Mouse (Mus musculus) gonadal fat pad, adult 2 months (tissue): ENCODE data around the gene Olfr95. TPM values are rescaled to one million over a fixed set of nuclear protein-coding genes. Genes with fewer than 3 reads are reported as not detected.

Experiments used
- polyA plus RNA-seq: library from polyadenylated mRNA; depleted of rRNA; stranded (reverse); fragments of >200 nt; gene quantifications from 2 replicates; pipeline ENCODE4 v1.2.3, GENCODE M21; 2012; rRNA removed

Gene Olfr95
- polyA plus RNA-seq, 1 experiment = not detected

Other genes starting within 250 kb of the Olfr95 start
- gene 2410137M14Rik, start 231.9 kb downstream of the Olfr95 start, polyA plus RNA-seq = not detected in 2 replicates
- 0.16 and 0.18 TPM in 2 replicates for gene H2-M5, start 223.6 kb downstream of the Olfr95 start, polyA plus RNA-seq
- 4.5 and 4.7 TPM in 2 replicates for gene Zfp57, start 212.0 kb downstream of the Olfr95 start, polyA plus RNA-seq
- gene Mog, start 189.7 kb downstream of the Olfr95 start, polyA plus RNA-seq = not detected in 2 replicates
- 17.3 and 21.3 TPM in 2 replicates for gene Gabbr1, start 167.2 kb downstream of the Olfr95 start, polyA plus RNA-seq
- not detected in 2 replicates for gene Olfr90, start 124.6 kb downstream of the Olfr95 start, polyA plus RNA-seq
- not detected in 2 replicates for gene Olfr91, start 114.8 kb downstream of the Olfr95 start, polyA plus RNA-seq
- gene Olfr92, start 93.0 kb downstream of the Olfr95 start, polyA plus RNA-seq = not detected in 2 replicates
- gene Olfr93, start 51.6 kb downstream of the Olfr95 start, polyA plus RNA-seq = not detected in 2 replicates
- 0.55 and 0.59 TPM in 2 replicates for gene Ubd, start 19.2 kb downstream of the Olfr95 start, polyA plus RNA-seq
- not detected in 2 replicates for gene Olfr94, start 12.1 kb downstream of the Olfr95 start, polyA plus RNA-seq
- gene Olfr96, start 7.0 kb upstream of the Olfr95 start, polyA plus RNA-seq = not detected in 2 replicates
- gene Olfr97, start 24.2 kb upstream of the Olfr95 start, polyA plus RNA-seq = not detected in 2 replicates
- not detected in 2 replicates for gene Olfr98, start 50.6 kb upstream of the Olfr95 start, polyA plus RNA-seq
- gene H2-M3, start 57.1 kb upstream of the Olfr95 start, polyA plus RNA-seq = 6.7 and 8.0 TPM in 2 replicates
- gene Olfr99, start 70.3 kb upstream of the Olfr95 start, polyA plus RNA-seq = not detected in 2 replicates
- not detected in 2 replicates for gene Olfr101, start 91.2 kb upstream of the Olfr95 start, polyA plus RNA-seq
- not detected in 2 replicates for gene Olfr102, start 103.9 kb upstream of the Olfr95 start, polyA plus RNA-seq
- not detected in 2 replicates for gene Olfr103, start 126.6 kb upstream of the Olfr95 start, polyA plus RNA-seq
- gene Olfr104-ps, start 146.5 kb upstream of the Olfr95 start, polyA plus RNA-seq = not detected in 2 replicates
- not detected in 2 replicates for gene Olfr105-ps, start 165.9 kb upstream of the Olfr95 start, polyA plus RNA-seq
- not detected in 2 replicates for gene Olfr106-ps, start 177.3 kb upstream of the Olfr95 start, polyA plus RNA-seq
- gene Olfr107, start 186.1 kb upstream of the Olfr95 start, polyA plus RNA-seq = not detected in 2 replicates
- not detected in 2 replicates for gene Olfr108, start 232.4 kb upstream of the Olfr95 start, polyA plus RNA-seq
- gene Olfr109, start 245.8 kb upstream of the Olfr95 start, polyA plus RNA-seq = not detected in 2 replicates